Mouse (Mus musculus): Measurements from ENCODE around the gene Scrn2.

- TF ChIP-seq CTCF (IDR thresholded peaks at IDR 0.05; ENCODE audit: low read depth, low read length) (no peak), POLR2A (IDR thresholded peaks at IDR 0.05; ENCODE audit: extremely low read depth, insufficient read depth, low read length) (no peak)
Observed at GRCm38 (mm10) chr11:96995836-96996772, 33.6 kb upstream of the Scrn2 start.

All from liver, adult 2 months (tissue).